Mouse (Mus musculus) heart, adult 10 weeks (tissue): Measurements from ENCODE around the gene Lrrc2. TPM values are rescaled to one million over a fixed set of nuclear protein-coding genes. Genes with fewer than 3 reads are reported as not detected.

Experiments used
- polyA plus RNA-seq: library from polyadenylated mRNA; stranded (reverse); fragments of 350-450 nt; fragmentation: Illumina TruSeq; extraction: RNeasy Lipid Tissue Mini Kit (QIAGEN cat#74804); gene quantifications from one replicate; pipeline ENCODE4 v1.2.3, GENCODE M21; 2014; ENCODE audit warnings: low read depth, low replicate concordance

The Lrrc2 gene
- polyA plus RNA-seq: 288 TPM

DNA sequence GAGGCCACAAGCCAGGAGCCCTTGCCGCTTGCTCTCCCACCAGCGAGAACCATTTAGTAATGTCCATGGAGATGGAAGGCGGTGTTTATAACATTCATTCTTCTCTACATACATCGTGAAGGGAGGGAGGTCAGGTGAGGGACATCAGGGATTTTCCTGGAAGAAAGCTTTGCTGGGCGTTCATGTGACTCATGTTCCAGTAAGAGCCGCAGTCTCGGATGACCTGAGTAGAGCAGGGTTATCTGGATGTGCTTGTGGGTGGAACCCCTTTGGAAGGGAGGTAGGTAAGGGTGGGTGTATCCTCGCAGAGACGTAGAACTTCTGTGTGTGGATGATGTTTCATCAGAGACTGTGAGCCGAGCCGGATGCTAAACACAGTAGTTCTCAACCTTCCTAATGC is at the start of gene Lrrc2:
Gene Lrrc2, plus strand, starts transcription at position 149 of the 400 bp plus-strand sequence.

DNA sequence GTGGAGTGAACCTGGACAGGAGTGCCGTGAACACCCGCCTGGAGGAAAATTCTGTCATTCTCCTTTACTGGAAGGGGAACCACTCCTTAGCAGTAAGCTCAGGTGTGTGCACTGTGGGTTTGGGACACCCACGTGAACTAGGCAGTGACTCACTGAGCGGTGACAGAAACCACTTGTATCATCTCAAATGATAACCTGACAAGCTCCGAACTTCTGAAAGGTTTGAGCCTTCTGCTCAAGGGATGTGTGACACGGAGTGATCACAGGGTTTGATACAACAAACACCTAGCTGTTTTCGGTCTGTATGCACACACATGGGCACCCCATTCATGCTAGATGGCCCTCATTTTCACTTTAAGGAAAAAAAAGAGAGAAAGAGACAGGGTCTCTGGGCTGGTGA is 34.6 kb upstream of the Lrrc2 start, which contains the start of gene Fam240a:
Gene Fam240a, minus strand, starts transcription at position 76 of the 400 bp plus-strand sequence.

GRCm38 (mm10) chr9:110945926-110946325 is 5.4 kb upstream of the Lrrc2 start, which contains the start of gene Tdgf1:
Gene Tdgf1, minus strand, starts transcription at chr9:110946158.

GRCm38 (mm10) chr9:110990204-110990603 is 38.9 kb downstream of the Lrrc2 start, which contains the start of gene Rtp3:
Gene Rtp3, minus strand, starts transcription at chr9:110990583.

GRCm38 (mm10) chr9:111019022-111019421 is 67.7 kb downstream of the Lrrc2 start, which contains the start of gene Ltf:
Gene Ltf, plus strand, starts transcription at chr9:111019271.

Other genes with a start within 250 kb of the Lrrc2 start
- 10,021 TPM for gene Myl3, start 209.7 kb upstream of the Lrrc2 start, polyA plus RNA-seq
- gene Pth1r, start 204.4 kb upstream of the Lrrc2 start, polyA plus RNA-seq: 7.8 TPM
- gene Prss42, start 153.4 kb upstream of the Lrrc2 start, polyA plus RNA-seq: not detected
- not detected for gene Prss44, start 137.6 kb upstream of the Lrrc2 start, polyA plus RNA-seq
- not detected for gene Prss43, start 124.9 kb upstream of the Lrrc2 start, polyA plus RNA-seq
- not detected for gene Prss45, start 117.0 kb upstream of the Lrrc2 start, polyA plus RNA-seq
- gene Prss46, start 107.0 kb upstream of the Lrrc2 start, polyA plus RNA-seq: not detected
- not detected for gene Prss50, start 93.6 kb upstream of the Lrrc2 start, polyA plus RNA-seq
- gene Als2cl, start 71.7 kb upstream of the Lrrc2 start, polyA plus RNA-seq: 16.9 TPM
- 2.2 TPM for gene Tmie, start 71.4 kb upstream of the Lrrc2 start, polyA plus RNA-seq
- gene Fam240a, start 34.7 kb upstream of the Lrrc2 start, polyA plus RNA-seq: not detected
- gene Tdgf1, start 5.4 kb upstream of the Lrrc2 start, polyA plus RNA-seq: not detected
- 5.5 TPM for gene Rtp3, start 39.0 kb downstream of the Lrrc2 start, polyA plus RNA-seq
- gene Ltf, start 67.7 kb downstream of the Lrrc2 start, polyA plus RNA-seq: not detected
- gene Ccrl2, start 106.0 kb downstream of the Lrrc2 start, polyA plus RNA-seq: 16.8 TPM
- gene Lrrfip2, start 166.0 kb downstream of the Lrrc2 start, polyA plus RNA-seq: 114 TPM